Mouse (Mus musculus) ovary, postnatal 10 days (tissue): Measurements from ENCODE around the gene Pdzrn3.

Source experiments
- DNase-seq: peaks from one replicate; pipeline ENCODE4 v3.0.0; 2022; ENCODE audit warnings: low spot score

Pdzrn3 gene

GRCm38 (mm10) chr6:101366809-101367602, 10.7 kb downstream of the Pdzrn3 start:
- no peak for DNase-seq

- no peak for DNase-seq
These were observed 11.9 kb downstream of the Pdzrn3 start for GRCm38 (mm10) chr6:101365795-101366194.

DNA sequence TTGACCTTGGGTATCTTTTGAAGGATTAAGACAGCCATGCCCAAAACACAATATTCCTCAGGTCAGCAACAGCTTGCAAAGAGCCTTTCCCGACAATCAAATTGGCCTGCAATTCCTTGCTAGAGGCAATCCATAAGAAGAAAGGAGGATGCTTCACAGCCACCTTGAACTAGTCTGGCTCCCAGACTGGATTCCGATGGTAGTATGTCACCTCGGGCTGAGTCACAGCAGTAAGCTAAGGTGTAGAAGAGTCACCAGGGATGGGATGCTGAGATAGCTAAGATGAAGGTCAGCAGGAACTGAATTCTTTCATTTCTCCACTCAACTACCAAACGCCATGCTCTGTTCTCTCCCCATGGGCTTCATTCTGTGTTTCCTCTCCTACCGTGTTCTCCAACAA, 13.8 kb downstream of the Pdzrn3 start:
- DNase-seq: no peak

DNA sequence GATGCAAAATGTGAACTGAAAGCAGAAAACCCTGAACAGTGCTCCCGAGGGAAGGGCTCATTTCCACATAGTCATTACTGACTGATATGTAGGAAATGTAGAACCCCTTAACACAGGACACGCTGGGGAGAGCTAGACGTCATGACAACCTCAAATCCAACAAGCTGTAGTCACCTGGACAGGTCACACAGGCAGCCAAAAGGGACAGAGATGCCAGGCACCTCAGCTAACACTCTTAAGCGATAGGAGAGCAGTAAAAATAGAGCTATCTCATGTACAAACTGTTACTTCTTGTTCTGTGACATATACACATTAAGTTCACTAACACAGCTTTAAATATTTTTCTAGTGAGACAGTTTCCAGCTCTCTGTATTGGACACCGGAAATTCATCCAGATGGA, 15.0 kb downstream of the Pdzrn3 start:
- no peak for DNase-seq

DNA sequence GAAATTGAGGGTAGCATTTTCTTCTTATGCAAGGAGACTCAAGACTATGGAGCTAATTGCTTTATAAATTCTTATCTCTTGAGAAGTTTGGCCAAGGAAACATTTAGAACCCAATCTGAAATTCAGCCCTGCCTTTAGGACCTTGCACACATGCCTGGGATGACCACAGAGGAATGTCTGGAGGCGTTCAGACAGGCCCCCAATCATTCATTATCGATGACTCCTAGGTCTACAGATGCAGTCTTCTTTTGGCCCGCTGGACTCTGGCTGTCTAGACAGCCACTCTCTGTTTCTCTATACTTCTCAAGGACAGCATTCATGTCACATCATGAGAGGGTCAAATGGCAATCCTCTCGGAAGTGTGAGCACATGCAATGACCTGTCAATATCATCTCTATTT, 15.4 kb downstream of the Pdzrn3 start:
- no peak for DNase-seq

DNA sequence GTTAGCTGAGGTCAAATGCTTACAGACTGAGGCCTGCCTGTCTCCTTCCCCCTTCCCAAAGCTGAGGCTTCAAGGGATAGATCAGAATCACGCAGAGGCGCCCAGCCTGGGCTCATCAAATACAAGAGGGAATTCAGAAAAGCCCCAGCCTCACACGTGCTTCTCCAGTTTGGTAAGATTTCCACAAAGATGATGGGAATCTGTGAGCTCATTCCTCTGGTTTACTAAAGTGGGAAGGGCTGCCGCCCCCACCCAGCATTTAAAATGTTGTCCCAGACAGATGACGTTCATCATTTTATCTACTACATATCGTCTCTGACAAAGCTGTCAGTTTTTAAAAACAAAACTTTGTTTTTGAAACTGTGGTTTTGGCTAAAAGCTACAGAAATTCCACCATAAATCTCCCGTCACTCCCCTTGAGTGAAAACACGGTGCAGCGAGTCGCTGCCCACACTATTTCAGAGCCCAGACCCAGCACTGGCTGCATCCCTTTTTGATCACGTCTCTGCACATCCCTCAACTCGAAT, 17.4 kb downstream of the Pdzrn3 start:
- no peak for DNase-seq

GRCm38 (mm10) chr6:101359646-101360045, 18.1 kb downstream of the Pdzrn3 start:
- no peak for DNase-seq

GRCm38 (mm10) chr6:101354887-101355286, 22.8 kb downstream of the Pdzrn3 start:
- no peak for DNase-seq

GRCm38 (mm10) chr6:101354230-101354881, 23.3 kb downstream of the Pdzrn3 start:
- no peak for DNase-seq

- DNase-seq: no peak
These were observed 24.0 kb downstream of the Pdzrn3 start for GRCm38 (mm10) chr6:101353701-101354100.

GRCm38 (mm10) chr6:101352626-101353025, 25.1 kb downstream of the Pdzrn3 start:
- DNase-seq: no peak

- no peak for DNase-seq
These were observed 26.6 kb downstream of the Pdzrn3 start for GRCm38 (mm10) chr6:101351100-101351499.

DNA sequence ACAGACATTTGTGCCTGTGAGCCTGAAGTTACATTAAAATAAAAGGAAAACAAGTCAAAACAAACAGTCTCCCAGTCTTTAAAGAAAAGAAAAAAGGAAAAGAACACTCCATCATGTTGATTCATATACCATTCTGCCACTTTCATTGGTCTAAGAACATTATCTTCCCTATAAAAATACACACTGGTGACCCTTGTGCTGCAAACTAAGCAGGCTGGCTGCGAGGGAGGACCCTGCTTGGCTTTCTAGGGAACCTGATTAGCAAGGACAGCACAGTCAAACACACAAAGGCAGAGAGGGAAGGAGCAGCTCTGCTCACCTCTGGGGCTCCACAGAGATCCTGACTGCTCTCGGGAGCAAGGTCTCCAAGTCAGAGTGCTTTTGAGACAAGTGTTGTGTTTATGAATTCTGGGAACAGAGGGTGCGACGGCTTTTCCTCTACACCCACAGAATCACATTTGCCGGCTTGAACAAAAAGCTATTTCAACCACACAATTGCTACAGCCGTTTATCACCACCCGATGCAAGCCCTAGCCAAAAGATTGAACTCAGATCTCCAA, 27.2 kb downstream of the Pdzrn3 start:
- no peak for DNase-seq

GRCm38 (mm10) chr6:101348496-101348895, 29.2 kb downstream of the Pdzrn3 start:
- DNase-seq: no peak

- DNase-seq: no peak
These were observed 37.6 kb downstream of the Pdzrn3 start for GRCm38 (mm10) chr6:101340051-101340450.

GRCm38 (mm10) chr6:101337842-101338528, 39.7 kb downstream of the Pdzrn3 start:
- DNase-seq: no peak

- DNase-seq: no peak
These were observed 41.0 kb downstream of the Pdzrn3 start for GRCm38 (mm10) chr6:101336660-101337059.

GRCm38 (mm10) chr6:101335744-101336143, 42.0 kb downstream of the Pdzrn3 start:
- DNase-seq: no peak

DNA sequence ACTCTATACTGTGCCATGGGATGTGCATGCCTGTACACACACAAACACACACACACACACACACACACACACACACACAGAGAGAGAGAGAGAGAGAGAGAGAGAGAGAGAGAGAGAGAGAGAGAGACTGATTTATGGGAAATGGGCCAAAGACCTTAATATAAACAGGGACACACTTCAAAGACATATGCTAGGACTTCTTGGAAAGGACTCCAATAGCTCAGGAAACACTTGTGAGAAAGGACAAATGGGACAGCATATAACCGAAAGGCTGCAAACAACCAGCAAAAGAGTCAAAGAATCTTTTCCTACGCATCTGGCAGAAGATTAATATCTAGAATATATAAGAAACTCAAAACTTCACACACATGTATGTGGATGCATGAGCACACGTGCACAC, 43.2 kb downstream of the Pdzrn3 start:
- DNase-seq: no peak

DNA sequence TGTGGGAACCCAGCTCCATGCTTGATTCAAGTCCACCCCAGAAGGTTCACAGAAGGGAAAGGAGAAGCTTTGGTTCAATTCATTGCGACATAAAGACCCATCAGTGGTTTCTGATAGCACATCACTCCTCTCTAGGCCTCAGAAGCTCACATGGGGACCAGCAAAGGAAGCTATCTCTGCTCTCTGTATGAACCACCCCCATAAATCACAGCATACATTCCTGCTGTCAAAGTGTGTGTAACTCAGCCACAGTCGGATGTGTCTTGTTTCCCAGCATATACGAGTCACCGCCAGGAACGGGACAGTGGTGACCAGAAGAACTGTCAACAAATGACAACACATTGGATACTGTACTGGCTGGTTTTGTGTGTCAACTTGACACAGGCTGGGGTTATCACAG, 47.3 kb downstream of the Pdzrn3 start:
- no peak for DNase-seq

- DNase-seq: no peak
These were observed 48.2 kb downstream of the Pdzrn3 start for GRCm38 (mm10) chr6:101329499-101329898.

DNA sequence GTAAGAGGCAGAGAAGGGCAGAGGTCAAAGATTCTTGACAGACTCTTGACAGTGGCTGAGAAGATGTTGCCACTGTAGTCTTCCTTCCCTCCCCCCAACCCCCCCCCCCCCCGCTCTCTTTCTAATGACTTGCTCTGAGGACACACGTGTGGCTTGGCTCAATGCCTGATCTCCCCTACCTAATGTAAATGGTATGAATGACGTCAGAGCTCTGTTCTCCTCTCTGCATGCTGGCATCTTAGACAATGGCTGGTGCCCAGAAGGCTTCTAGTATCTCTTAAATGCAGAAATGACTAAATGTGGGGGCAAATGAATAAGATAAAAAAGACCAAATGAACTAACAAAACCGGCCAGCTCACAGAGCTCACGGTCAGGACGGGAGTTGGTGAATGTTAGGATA, 49.2 kb downstream of the Pdzrn3 start:
- no peak for DNase-seq

- DNase-seq: no peak
These were observed 50.0 kb downstream of the Pdzrn3 start for GRCm38 (mm10) chr6:101327741-101328140.
